Mouse (Mus musculus): ENCODE data around the gene Mocs1. TPM values are rescaled to one million over a fixed set of nuclear protein-coding genes. Genes with fewer than 3 reads are reported as not detected.

The Mocs1 gene
- polyA plus RNA-seq, 1 experiment from 2014 or later: 7.3 TPM

DNA sequence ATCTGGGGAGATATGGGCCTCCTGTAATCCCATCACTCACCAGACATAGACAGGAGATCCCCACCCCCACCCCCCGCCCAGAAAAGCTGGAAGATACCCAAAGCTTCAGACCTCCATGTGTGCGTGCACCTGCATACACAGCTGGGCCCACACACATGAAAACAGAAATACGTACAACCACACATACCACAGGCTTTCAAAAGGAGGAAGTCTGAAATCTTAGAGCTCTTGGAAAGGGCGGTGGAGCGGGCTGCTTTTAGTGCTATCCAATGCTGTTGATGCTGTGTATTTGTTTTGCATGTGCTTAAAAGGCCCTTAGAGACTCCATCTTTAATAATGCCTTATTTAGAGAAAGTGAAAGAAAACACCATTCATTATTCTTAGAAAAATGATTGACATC, 22.2 kb upstream of the Mocs1 start:
- Histone ChIP-seq H3K36me3 (ENCODE audit: control insufficient read depth, insufficient read depth, low read length) (no peaks in the 10 kb centered on the region), H3K4me2 (no peak overlapping the region), H3K4me1 (ENCODE audit: control insufficient read depth, insufficient read depth, low read length) (no peaks in the 10 kb centered on the region), H3K9me3 (replicated peaks; ENCODE audit: control insufficient read depth, low read length) (no peaks in the 10 kb centered on the region), H3K27me3 (ENCODE audit: control insufficient read depth, insufficient read depth, low read length) (no peaks in the 10 kb centered on the region), H3K4me3 (ENCODE audit: low read depth, low read length) (no peak overlapping the region), H3K9ac (ENCODE audit: low read depth, low read length) (no peak overlapping the region), H3K27ac (ENCODE audit: low read depth, low read length) (no peak overlapping the region)
- 75% methylated on average over 5 of the region's 5 CpGs for WGBS (ENCODE audit: insufficient replicate concordance)
- ATAC-seq (replicated peaks; ENCODE audit: insufficient number of reproducible peaks, low FRiP score, low TSS enrichment): no peak

DNA sequence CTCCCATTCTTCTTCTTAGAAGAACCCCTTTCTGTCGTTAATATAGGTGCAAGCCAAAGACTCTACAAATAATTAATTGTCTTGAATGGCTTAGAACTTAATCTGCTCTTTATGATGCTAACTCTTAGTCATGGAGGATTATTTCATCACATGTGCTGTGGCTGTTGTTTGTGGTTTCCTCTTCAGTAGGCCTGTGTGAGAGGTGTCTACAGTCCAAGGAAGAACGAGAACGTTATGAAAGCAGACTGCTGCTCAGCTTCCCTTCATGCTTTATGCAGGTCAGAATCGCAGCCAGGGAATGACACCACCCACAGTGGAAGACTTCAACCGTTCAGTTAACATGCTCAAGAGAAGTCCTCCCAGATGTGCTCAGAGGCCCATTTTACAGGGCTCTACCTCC, 15.2 kb upstream of the Mocs1 start:
- H3K4me1 ChIP-seq (ENCODE audit: control insufficient read depth, insufficient read depth, low read length): no peaks in the 10 kb centered on the region
- H3K9ac ChIP-seq (ENCODE audit: low read depth, low read length): no peak overlapping the region
- no peaks in the 10 kb centered on the region for H3K9me3 ChIP-seq (replicated peaks; ENCODE audit: control insufficient read depth, low read length)
- WGBS (ENCODE audit: insufficient replicate concordance): 81% methylated on average over 5 of the region's 5 CpGs
- H3K27ac ChIP-seq (ENCODE audit: low read depth, low read length): no peak overlapping the region
- no peaks in the 10 kb centered on the region for H3K36me3 ChIP-seq (ENCODE audit: control insufficient read depth, insufficient read depth, low read length)
- H3K27me3 ChIP-seq (ENCODE audit: control insufficient read depth, insufficient read depth, low read length): no peaks in the 10 kb centered on the region
- H3K4me3 ChIP-seq (ENCODE audit: low read depth, low read length): no peak overlapping the region
- no peak for ATAC-seq (replicated peaks; ENCODE audit: insufficient number of reproducible peaks, low FRiP score, low TSS enrichment)
- H3K4me2 ChIP-seq: no peak overlapping the region

DNA sequence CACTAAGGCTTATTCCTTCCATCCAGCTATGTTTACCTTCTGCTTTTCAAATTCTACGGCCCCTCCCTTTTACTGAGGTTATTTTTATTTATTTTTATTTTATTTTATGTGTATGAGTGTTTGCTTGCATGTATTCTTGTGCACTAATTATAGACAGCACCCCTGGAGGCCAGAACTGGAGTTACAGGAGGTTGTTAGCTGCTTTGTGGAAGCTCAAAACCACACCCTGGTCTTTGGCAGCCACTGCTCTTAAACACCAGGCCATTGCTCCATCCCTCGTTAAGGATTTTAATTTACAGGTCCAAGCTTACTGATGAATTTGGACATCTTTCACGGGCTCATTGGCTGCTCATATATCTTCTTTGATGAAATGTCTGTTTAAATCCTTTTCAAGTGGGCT, 14.6 kb upstream of the Mocs1 start:
- WGBS (ENCODE audit: insufficient replicate concordance): 46% methylated on average over 3 of the region's 3 CpGs
- H3K4me1 ChIP-seq (ENCODE audit: control insufficient read depth, insufficient read depth, low read length): no peaks in the 10 kb centered on the region
- H3K27ac ChIP-seq (ENCODE audit: low read depth, low read length): no peak overlapping the region
- H3K27me3 ChIP-seq (ENCODE audit: control insufficient read depth, insufficient read depth, low read length): no peaks in the 10 kb centered on the region
- no peak overlapping the region for H3K4me3 ChIP-seq (ENCODE audit: low read depth, low read length)
- no peak overlapping the region for H3K9ac ChIP-seq (ENCODE audit: low read depth, low read length)
- H3K4me2 ChIP-seq: no peak overlapping the region
- H3K36me3 ChIP-seq (ENCODE audit: control insufficient read depth, insufficient read depth, low read length): no peaks in the 10 kb centered on the region
- ATAC-seq (replicated peaks; ENCODE audit: insufficient number of reproducible peaks, low FRiP score, low TSS enrichment): no peak
- no peaks in the 10 kb centered on the region for H3K9me3 ChIP-seq (replicated peaks; ENCODE audit: control insufficient read depth, low read length)

DNA sequence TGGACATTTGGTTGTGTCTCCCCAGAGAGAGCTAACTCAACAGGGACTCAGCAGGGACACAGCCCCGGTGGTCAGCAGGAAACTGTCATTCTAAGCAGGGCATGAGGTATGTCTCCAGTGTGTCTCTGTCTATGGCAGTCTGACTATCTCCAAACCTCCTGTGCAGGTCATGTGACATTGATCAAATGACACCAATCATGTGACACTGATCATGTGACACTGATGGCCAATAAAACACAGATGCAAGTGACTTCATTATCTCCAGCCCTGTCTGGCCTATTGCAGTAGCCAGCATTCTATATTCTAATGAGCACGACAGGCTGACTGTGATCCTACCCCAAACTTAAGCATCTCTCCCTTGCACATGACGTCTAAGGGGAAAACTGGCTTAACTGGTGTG, 11.9 kb upstream of the Mocs1 start:
- Histone ChIP-seq H3K4me1 (ENCODE audit: control insufficient read depth, insufficient read depth, low read length) (no peaks in the 10 kb centered on the region), H3K27me3 (ENCODE audit: control insufficient read depth, insufficient read depth, low read length) (no peaks in the 10 kb centered on the region), H3K36me3 (ENCODE audit: control insufficient read depth, insufficient read depth, low read length) (no peaks in the 10 kb centered on the region), H3K27ac (ENCODE audit: low read depth, low read length) (no peak overlapping the region), H3K9ac (ENCODE audit: low read depth, low read length) (no peak overlapping the region), H3K4me3 (ENCODE audit: low read depth, low read length) (no peak overlapping the region), H3K9me3 (replicated peaks; ENCODE audit: control insufficient read depth, low read length) (no peaks in the 10 kb centered on the region), H3K4me2 (no peak overlapping the region)
- no peak for ATAC-seq (replicated peaks; ENCODE audit: insufficient number of reproducible peaks, low FRiP score, low TSS enrichment)
- WGBS (ENCODE audit: insufficient replicate concordance): 71% methylated on average over 3 of the region's 3 CpGs

DNA sequence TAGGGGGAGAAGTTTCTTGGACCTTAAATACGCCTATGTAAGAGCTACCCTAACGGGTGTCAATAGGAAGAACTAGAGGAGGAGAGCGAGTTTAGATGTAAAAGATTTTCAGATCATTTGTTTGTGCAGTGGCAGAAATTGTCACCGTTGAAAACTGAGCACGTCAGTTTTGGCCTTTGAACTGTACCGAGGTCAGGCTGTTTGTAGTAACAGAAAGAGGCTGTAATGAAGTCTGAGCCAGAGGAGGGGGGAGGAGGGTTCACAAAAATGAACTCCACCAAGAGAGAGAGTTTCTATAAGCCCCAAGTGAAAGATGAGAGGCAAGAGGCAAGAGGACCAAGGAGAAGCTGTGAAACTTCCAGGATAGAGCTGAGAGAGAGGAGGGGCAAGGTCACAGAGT, 8.3 kb upstream of the Mocs1 start:
- H3K4me1 ChIP-seq (ENCODE audit: control insufficient read depth, insufficient read depth, low read length): no peaks in the 10 kb centered on the region
- H3K27me3 ChIP-seq (ENCODE audit: control insufficient read depth, insufficient read depth, low read length): no peaks in the 10 kb centered on the region
- ATAC-seq (replicated peaks; ENCODE audit: insufficient number of reproducible peaks, low FRiP score, low TSS enrichment): no peak
- H3K27ac ChIP-seq (ENCODE audit: low read depth, low read length): no peak overlapping the region
- no peak overlapping the region for H3K4me3 ChIP-seq (ENCODE audit: low read depth, low read length)
- H3K9ac ChIP-seq (ENCODE audit: low read depth, low read length): no peak overlapping the region
- H3K4me2 ChIP-seq: no peak overlapping the region
- no peaks in the 10 kb centered on the region for H3K36me3 ChIP-seq (ENCODE audit: control insufficient read depth, insufficient read depth, low read length)
- WGBS (ENCODE audit: insufficient replicate concordance): 69% methylated on average over 6 of the region's 6 CpGs
- H3K9me3 ChIP-seq (replicated peaks; ENCODE audit: control insufficient read depth, low read length): no peaks in the 10 kb centered on the region

DNA sequence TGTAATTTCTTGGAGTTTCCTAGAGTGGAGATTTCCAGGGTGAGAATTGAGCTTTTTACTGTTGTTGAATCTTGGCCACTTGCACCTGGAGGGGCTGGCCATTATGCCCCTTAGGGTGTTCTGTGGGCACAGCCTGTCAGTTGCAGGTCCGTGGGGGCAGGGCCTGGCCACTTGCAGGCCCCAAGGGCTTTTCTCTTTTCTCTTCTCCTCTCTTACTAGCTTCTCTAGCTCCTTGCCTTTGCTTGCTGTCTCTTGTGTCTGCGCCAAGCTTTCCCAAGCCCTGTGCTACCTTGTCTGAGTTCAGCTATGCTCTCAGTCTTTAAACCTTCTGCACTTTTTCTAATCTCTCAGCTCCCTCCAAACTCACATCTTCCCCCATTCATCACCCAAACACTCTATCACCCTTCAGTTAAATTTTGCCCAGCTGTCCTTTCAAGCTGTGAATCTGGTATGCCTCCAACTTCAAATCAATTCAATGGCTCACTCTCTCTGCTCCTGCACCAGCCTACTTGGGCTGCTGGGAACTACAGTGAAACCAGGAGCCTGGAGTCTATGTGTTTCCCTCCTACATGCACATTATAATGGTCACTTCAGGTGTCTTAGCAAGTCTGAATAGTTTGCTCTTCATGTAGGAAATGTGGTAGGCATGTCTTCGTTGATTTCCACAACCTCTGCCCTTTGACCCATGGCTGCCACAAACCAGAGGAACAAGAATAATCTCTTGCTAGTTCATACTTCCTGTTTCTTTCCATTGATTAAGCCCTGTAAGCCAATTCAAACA, 5.7 kb upstream of the Mocs1 start:
- 70% methylated on average over 3 of the region's 3 CpGs for WGBS (ENCODE audit: insufficient replicate concordance)
- Histone ChIP-seq H3K9me3 (replicated peaks; ENCODE audit: control insufficient read depth, low read length) (no peaks in the 10 kb centered on the region), H3K4me3 (ENCODE audit: low read depth, low read length) (no peak overlapping the region), H3K27ac (ENCODE audit: low read depth, low read length) (no peak overlapping the region), H3K9ac (ENCODE audit: low read depth, low read length) (no peak overlapping the region), H3K4me1 (ENCODE audit: control insufficient read depth, insufficient read depth, low read length) (no peaks in the 10 kb centered on the region), H3K27me3 (ENCODE audit: control insufficient read depth, insufficient read depth, low read length) (no peaks in the 10 kb centered on the region), H3K36me3 (ENCODE audit: control insufficient read depth, insufficient read depth, low read length) (no peaks in the 10 kb centered on the region), H3K4me2 (no peak overlapping the region)
- no peak for ATAC-seq (replicated peaks; ENCODE audit: insufficient number of reproducible peaks, low FRiP score, low TSS enrichment)

DNA sequence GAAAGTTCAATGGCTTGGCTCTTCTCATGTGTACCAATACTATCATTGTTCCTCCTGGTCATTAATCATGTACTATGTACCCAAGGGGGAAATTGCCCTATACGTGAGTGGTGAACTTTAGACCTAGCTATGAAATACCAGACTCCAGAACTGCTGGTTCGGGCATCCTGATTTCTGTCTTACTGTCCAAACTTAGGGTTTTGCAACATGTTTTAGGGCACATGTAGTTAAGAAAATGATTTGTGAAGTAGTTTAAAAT, 5.2 kb upstream of the Mocs1 start:
- Histone ChIP-seq H3K9me3 (replicated peaks; ENCODE audit: control insufficient read depth, low read length) (no peaks in the 10 kb centered on the region), H3K9ac (ENCODE audit: low read depth, low read length) (no peak overlapping the region), H3K27me3 (ENCODE audit: control insufficient read depth, insufficient read depth, low read length) (no peaks in the 10 kb centered on the region), H3K4me1 (ENCODE audit: control insufficient read depth, insufficient read depth, low read length) (no peaks in the 10 kb centered on the region), H3K36me3 (ENCODE audit: control insufficient read depth, insufficient read depth, low read length) (no peaks in the 10 kb centered on the region), H3K4me3 (ENCODE audit: low read depth, low read length) (no peak overlapping the region), H3K4me2 (no peak overlapping the region), H3K27ac (ENCODE audit: low read depth, low read length) (no peak overlapping the region)
- whole genome bisulfite sequencing (ENCODE audit: insufficient replicate concordance): 80% methylated on average over 2 of the region's 2 CpGs
- ATAC-seq (replicated peaks; ENCODE audit: insufficient number of reproducible peaks, low FRiP score, low TSS enrichment): no peak

DNA sequence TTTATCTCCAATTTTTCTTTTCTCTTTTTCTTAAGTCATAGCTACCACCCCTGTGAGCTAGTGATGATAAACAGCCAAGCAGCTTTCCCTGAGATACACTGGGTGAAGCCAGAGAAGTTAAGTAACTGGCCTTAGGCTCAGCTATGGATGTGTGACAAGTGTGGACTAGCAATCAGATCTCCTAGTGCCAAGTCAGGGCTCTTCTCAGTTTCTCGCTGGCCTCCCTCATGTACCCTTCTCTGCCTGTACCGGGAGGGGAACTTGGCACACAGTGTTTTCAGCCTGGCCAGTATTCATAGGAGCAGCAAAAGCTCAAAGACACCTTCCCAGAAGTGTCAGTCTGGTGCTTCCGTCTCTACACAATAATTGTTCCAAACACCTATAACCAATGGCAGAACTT, 4.3 kb upstream of the Mocs1 start:
- 77% methylated on average over 3 of the region's 3 CpGs for WGBS (ENCODE audit: insufficient replicate concordance)
- Histone ChIP-seq H3K4me3 (ENCODE audit: low read depth, low read length) (no peak overlapping the region), H3K4me2 (no peak overlapping the region), H3K27ac (ENCODE audit: low read depth, low read length) (no peak overlapping the region), H3K9me3 (replicated peaks; ENCODE audit: control insufficient read depth, low read length) (no peaks in the 10 kb centered on the region), H3K27me3 (ENCODE audit: control insufficient read depth, insufficient read depth, low read length) (no peaks in the 10 kb centered on the region), H3K4me1 (ENCODE audit: control insufficient read depth, insufficient read depth, low read length) (peaks cover 3% of the 10 kb centered on the region; the same call in 1 of the 2 replicates), H3K36me3 (ENCODE audit: control insufficient read depth, insufficient read depth, low read length) (no peaks in the 10 kb centered on the region), H3K9ac (ENCODE audit: low read depth, low read length) (no peak overlapping the region)
- no peak for ATAC-seq (replicated peaks; ENCODE audit: insufficient number of reproducible peaks, low FRiP score, low TSS enrichment)

DNA sequence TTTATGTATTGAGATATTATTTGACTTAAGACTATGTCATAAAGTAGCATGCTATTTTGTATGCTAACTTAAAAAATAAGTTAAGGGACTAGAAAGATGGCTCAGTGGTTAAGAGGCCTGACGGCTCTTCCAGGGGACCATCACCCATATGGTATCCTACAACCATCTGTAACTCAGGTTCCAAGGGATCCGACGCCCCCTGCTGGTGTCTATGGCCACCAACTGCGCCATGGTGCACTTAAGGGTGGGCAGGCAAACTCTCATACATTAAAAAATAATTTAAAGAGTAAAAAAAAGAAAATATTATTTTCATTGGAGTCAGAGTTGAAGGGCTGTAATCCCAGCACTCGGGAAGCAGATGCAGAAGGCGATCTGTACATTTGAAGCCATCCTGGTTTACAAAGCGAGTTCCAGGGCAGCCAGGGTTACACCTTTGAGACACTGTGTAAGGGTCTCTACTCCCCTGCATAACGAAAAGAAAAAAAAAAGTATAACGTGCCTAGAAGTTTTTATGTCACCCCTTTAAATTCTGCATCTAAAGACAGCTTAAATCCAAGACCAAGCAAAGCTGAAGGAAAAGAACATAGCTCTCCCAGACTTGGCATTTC, 427 bp upstream of the Mocs1 start:
- WGBS (ENCODE audit: insufficient replicate concordance): 21% methylated on average over 9 of the region's 9 CpGs
- peak overlapping the region; percentile 91 for H3K4me2 ChIP-seq
- no peaks in the 10 kb centered on the region for H3K36me3 ChIP-seq (ENCODE audit: control insufficient read depth, insufficient read depth, low read length)
- ATAC-seq (replicated peaks; ENCODE audit: insufficient number of reproducible peaks, low FRiP score, low TSS enrichment): 0 out of 2 replicates have a peak, but pooled peaks have one; percentile 7
- H3K4me1 ChIP-seq (ENCODE audit: control insufficient read depth, insufficient read depth, low read length): peaks cover 18% of the 10 kb centered on the region; the same call in 1 of the 2 replicates
- no peaks in the 10 kb centered on the region for H3K9me3 ChIP-seq (replicated peaks; ENCODE audit: control insufficient read depth, low read length)
- H3K27ac ChIP-seq (ENCODE audit: low read depth, low read length): no peak overlapping the region
- H3K9ac ChIP-seq (ENCODE audit: low read depth, low read length): no peak overlapping the region
- no peaks in the 10 kb centered on the region for H3K27me3 ChIP-seq (ENCODE audit: control insufficient read depth, insufficient read depth, low read length)
- H3K4me3 ChIP-seq (ENCODE audit: low read depth, low read length): peak overlapping the region; percentile 73
